Mouse (Mus musculus): Measurements from ENCODE around the gene Micu1.

Gene Micu1

DNA sequence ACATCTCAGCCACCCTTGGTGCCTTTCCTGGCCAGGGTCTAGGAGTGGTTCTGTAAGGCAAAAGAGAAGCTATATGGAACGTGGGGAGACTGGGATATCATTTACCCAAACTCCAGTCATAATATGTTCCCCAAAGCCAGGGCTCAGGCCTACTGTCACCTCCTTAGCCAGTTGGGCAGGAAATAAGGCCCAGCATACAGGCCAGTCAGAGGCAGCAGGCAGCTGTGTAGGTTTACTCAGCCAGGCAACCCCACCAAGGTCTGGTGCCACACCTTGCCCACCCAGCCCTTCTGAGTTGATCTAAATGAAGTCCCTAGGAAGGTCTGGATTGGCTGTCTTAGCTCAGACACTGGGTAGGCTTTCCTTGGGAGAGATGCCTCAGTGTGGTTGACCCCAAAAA is 199.2 kb downstream of the Micu1 start:
- DNase-seq (ENCODE audit: low read depth, low spot score): no peak

DNA sequence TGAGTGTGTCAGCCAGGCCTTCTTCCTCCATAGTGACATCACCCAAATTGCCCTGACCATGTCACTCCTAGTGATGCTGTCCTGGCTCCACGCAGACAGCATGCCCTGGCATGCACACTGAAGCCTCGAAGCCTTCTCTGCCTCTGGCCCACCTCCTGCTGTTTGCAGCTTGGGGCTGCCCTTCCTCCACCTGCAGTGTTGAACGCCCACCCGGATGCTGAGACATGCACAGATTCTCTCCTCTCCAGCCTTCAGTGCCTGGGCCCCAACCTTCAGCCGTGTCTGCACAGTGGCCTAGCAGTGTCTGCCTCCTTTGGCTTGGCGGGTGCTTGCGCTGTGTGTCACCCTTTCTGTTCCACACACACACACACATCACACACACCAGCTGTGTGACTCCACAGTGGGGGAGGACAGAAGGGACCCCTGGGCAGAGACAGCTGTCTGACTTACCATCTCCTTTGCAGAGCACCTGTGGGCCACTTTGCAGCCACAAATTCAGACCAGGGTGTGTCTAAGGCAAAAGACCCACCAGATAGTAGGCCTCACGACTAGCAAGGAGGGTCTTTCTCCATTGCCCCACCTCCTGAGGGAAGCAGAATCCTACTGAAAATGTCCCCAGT is 199.8 kb downstream of the Micu1 start:
- DNase-seq (ENCODE audit: low read depth, low spot score): peak; percentile 67

DNA sequence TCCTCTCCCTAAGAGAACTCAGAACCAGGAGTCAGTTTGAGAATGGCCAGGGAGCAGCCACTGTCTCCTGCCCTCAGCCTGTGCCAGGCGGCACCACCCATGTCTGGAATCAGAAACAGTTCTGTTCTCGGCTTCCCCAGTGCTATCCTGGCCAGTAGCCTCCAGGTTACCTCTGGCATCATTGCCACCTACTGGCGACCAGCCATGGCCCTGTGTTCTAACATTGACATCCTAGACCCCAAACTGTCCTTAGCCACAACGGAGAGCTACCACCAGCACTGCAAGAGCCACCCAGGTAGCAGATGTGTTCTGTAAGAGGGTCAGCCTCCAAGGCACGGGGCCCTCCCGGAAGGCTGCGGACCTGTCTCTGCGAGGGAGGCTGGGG is 200.3 kb downstream of the Micu1 start:
- no peak for DNase-seq (ENCODE audit: low read depth, low spot score)

DNA sequence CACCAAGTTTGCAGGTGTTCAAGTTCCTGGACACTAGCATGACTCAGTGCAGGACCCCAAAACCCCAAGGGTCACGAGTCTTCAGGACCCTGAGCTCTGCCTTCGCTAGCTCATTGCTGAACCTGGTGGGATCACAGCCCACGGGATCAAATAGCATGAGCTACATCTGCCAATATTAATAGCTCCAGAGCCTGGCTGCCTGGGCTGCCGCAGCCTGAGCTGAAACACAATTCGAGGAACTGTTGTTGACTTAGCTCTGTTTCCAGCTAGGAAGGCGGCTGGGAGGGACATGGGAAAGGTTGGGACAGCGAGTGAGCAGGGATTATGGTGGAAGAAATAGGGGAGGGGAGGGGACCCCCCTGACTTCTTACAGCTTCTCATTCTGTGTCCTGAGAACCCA is 200.9 kb downstream of the Micu1 start:
- no peak for DNase-seq (ENCODE audit: low read depth, low spot score)

DNA sequence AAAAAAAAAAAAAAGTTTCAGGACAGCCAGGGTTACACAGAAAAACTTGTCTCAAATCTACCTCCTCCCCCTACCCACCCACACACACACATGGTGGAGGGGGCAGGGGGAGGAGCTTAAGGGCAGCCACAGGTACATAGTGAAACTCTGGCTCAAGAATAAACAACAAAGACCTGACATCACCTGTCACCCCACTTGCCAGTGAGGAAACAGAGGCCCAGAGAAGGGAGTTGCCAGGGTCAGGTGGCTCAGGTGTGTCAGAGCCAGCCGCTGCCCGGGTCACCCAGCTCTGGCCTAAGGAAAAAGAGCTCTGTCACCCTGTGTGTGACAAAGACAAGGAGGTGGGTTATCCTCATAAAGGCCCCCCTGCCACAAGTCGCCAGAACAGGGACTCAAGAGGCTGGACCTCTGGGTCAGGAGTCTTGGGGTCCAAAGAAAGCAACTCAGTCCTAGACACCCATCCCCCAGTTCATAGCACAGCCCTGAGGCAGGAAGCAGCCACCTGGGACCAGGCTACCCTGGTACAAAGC is 204.9 kb downstream of the Micu1 start:
- DNase-seq (ENCODE audit: low read depth, low spot score): no peak

DNA sequence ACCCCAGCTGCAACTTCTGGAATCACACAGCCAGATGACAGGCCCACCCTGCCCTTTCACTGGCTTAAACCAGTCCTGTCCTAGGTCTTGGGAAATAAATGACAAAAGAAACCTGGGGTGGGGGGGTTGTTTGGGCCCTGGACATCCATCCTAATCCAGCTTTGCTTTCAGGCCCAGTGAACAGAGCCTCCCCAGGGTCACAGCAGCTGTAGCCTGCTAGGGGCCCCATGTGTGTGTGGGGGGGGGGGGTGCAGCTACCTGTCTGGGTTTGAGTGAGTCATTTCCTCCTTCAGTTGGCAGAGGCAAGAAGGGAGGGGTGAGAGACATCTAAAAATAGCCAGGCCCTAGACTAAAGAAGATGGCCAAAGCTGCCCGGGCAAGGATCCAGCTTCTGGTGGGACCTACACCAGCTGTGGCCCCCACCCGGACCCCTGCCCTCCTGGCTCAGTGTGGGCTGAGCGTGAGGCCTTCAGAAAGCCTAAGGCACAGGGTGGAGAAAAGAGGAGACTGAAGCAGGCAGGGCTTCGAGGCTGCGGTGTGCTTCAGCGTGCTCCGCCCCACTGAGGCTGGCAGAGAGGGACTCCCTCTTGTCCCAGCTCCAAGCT is 205.5 kb downstream of the Micu1 start:
- peak; percentile 80 for DNase-seq (ENCODE audit: low read depth, low spot score)

DNA sequence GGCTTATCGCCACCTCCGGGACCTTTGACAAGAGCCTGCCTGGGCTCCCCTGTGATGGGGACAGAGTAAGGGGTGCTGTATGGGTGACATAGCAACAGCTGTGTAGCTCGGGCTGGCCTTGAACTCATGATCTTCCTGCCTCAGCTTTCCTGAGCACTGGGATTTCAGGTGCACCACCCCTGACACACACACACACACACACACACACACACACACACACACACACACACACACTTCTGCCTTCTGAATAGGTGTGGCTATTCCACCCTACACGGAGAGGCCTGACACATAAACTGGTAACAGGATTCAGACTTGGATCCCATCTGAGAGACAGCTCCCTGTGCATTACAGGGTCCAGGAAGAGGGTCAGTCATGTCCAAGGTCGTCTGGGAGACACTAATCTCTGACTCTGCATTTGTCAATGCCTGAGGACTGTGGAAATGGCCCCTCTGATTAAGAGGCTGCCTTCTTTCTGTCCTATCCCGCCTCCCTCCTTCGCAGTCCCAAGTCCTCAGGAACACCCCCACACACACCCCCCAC is 206.6 kb downstream of the Micu1 start:
- no peak for DNase-seq (ENCODE audit: low read depth, low spot score)

DNA sequence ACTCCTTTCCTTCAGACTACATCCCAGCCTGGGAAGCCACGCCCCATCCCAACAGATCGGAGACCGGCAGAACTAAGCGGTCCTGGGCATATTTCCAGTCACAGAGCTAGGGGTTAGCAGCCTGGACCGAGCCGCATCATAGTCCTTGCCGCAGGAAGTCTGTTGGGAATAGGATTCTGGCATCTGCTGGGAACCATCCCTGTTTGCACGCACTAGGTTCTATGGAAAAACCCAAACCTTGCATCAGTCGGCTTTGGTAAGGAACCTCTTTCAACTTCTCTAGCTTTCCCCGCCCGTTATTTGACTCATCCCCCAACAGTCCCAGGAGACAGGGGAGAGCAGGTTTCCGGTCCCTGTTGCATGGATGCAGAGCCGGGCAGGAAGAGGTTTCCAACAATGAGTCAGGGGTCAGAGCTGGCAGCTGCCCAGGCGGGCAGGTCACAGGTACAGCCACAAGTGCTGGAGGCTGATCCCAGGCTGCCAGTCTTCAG is 207.1 kb downstream of the Micu1 start:
- DNase-seq (ENCODE audit: low read depth, low spot score): peak; percentile 68

DNA sequence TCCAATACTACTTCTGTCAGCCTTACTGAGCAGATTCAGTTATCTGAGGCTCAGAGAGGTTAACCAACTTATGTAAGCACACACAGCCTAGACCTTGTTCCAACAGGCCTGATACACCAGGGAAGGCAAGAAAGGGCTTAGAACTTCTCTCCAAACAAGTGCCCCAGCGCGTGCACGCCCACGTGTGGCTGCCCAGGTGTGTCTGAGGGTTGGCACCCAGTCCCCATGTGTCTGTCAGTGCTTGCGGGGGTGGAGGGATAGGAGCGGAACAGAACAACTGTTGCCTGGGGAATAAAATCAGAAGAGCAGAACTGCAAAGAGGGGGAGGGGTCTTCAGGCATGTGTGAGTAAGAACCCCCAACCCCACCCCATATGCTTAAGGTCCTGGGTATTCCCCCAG is 208.8 kb downstream of the Micu1 start:
- DNase-seq (ENCODE audit: low read depth, low spot score): no peak

DNA sequence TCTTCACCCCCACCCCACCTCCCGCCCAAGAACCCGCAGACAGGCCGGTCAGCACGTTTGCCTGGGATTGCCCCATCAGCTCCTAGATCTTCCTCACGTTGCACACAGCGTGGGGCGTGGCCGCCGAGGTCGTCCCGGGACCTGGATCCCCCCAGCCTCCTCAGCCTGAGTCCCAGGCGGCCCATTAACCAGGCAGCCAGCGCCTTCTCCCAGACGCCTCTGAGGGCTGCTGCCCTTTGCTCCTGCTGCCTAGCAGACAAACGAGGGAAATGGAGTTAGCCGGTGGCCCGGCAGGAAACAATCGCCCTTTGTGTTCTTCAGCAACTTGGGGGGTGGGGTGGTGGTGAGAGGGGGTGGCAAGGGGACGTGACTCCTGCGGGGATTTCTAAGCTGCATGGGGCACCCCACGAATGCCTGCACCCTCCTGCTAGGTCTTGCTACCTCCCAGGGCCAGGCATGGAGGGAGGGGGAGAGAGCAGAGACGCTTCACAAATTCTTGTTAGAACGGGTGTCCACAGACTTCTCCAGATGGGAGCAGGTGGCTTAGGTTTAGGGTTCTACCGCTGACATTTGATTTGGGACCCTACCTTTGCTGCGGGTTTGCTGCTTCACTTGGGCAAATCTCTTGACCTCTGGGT is 209.4 kb downstream of the Micu1 start:
- no peak for DNase-seq (ENCODE audit: low read depth, low spot score)

Data from brain, adult 2 months (tissue).